Mouse (Mus musculus) urinary bladder, postnatal 36 days (tissue): ENCODE measurements around the gene Khsrp.

ENCODE experiments used
- DNase-seq, 2 experiments: peaks; one replicate each; pipeline ENCODE4 v3.0.0; 2022; ENCODE audit warnings: low spot score in 2 of 2, mixed read lengths in 1 of 2

Gene Khsrp

GRCm38 (mm10) chr17:56986105-56986805 is 45.1 kb downstream of the Khsrp start:
- DNase-seq: no peak

DNA sequence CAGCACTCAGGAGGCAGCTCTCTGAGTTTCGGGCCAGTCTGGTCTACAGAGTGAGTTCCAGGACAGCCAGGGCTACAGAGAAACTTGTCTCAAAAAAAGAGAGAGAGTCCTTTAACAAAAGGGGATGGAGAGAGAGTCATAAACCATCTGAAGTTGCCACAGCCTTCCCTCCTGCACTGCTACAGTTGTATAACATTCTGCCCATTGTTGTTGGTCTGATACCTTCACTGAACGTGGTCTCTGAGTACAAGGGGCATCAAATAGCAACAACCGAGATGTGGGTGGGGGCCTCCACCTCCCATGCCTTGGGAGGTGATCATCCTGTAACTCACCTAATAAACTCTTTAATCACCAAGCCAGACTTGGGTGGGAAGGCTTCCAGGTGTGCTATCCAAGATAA is 45.7 kb downstream of the Khsrp start:
- DNase-seq: no peak

DNA sequence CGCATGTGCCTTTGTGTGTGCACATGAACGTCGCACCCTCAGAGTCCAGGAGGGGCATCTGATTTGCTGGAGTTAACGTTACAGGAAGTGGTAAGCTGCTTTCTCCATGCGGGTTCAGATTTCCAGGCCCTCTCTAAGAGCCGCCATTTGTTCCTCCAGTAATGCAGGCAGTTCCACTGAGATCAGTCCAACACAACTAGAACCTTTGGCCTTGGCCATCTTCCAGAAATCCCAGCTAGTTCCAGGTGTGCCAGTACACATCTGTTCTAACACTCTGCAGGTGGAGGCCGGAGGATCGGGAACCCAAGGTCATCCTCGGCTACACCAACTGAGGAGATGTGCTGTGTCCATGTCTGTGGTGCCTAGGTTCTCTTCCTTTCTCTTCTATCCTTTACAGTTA is 46.4 kb downstream of the Khsrp start:
- DNase-seq: no peak

GRCm38 (mm10) chr17:56982013-56982412 is 49.3 kb downstream of the Khsrp start, which contains the start of gene Acer1:
TSS of gene Acer1 (minus strand) at chr17:56982126.
- no peak for DNase-seq

GRCm38 (mm10) chr17:56981049-56981448 is 50.3 kb downstream of the Khsrp start:
- DNase-seq: no peak

GRCm38 (mm10) chr17:56979524-56979923 is 51.8 kb downstream of the Khsrp start:
- DNase-seq: no peak

DNA sequence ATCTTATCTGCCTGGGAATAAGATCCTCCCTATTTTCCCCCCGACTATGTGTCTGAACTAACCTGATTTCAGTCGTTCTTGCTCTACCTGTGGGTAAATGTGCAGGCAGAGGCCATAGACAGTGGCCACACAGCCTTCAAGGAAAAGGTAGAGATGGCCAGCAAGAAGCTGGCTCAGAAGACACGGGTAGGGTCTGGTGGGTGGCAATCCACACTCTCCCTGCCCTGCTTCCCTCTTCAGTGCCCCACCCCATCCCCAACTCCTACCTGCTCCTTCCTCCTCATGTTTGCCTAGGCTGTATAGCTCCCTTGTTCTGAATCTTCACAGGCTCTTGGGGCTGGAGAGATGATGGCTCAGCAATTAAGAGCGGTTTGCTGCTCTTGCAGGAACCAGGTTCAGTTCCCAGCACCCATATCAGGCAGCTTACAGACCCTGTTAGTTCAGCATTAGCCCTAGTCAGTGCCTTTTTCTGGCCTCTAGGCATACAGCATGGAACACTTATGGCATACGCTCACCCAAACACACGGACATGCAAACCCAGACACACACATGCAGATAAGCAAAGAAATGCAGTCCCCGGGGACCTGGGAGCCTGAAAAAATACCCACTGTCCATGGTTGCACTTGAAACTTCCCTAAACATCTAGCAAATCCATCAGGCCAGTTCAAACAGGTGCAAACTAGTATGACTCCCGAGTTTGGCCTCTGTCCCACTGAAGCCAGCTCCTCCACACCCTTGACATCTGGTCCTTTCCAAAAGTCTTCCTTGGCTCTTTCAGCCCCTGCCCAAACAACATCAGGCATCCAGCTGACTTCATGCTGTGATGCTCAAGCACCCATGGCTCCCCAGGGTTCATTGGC is 54.6 kb downstream of the Khsrp start:
- DNase-seq: no peak

- no peak for DNase-seq
Observed at GRCm38 (mm10) chr17:56975391-56975790, 55.9 kb downstream of the Khsrp start.

DNA sequence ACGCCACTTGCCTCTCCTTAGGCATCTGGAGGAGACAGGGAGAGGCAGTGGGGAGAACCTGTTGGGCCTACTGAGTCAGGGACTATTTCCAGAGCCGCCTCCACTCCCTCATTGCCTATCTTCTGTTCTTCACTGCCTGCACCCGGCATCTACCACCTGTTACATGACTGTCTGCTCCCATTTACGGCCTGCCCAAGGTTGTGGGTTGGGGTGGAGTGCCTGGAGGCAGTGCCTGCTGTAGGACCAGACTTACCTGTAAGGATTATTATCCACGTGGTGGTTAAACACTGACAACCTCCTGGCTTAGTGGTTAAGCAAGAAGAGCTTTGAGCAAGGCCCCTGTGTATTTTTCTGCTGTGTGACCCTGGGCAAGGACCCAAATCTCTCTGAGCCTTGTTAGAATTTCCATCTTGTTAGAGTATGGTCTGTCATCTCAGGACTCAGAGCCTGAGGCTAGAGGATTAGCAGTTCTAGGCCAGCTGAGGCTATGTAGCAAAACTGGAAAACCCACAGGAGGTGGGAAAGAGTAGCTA is 56.5 kb downstream of the Khsrp start:
- DNase-seq: no peak

- DNase-seq: no peak
Observed at GRCm38 (mm10) chr17:56973956-56974707, 57.2 kb downstream of the Khsrp start.
